Mouse (Mus musculus): ENCODE results near the gene Pabpn1l. TPM values are rescaled to one million over a fixed set of nuclear protein-coding genes. Genes with fewer than 3 reads are reported as not detected.

Gene Pabpn1l
- polyA plus RNA-seq, 1 experiment from 2014 or later = not detected

Small RNA genes within 50 kb of the gene (microRNA-seq; reads per million reads assigned to microRNA genes)
- gene Mir6396 = not detected

Other genes with a start within 250 kb of the Pabpn1l start
- 84.2 and 86.1 TPM in 2 replicates for gene Zc3h18, start 246.1 kb downstream of the Pabpn1l start, polyA plus RNA-seq (2016; fragmentation: Nextera tagmentation; extraction: Ambion mirVana)
- gene Il17c, start 200.7 kb downstream of the Pabpn1l start, polyA plus RNA-seq (2016; fragmentation: Nextera tagmentation; extraction: Ambion mirVana) = 0.28 TPM in 1 of 2 replicates, not detected in the other
- gene Cyba, start 189.8 kb downstream of the Pabpn1l start, polyA plus RNA-seq (2016; fragmentation: Nextera tagmentation; extraction: Ambion mirVana) = 79.8 and 82.8 TPM in 2 replicates
- gene Mvd, start 179.3 kb downstream of the Pabpn1l start, polyA plus RNA-seq (2016; fragmentation: Nextera tagmentation; extraction: Ambion mirVana) = 64.6 and 64.9 TPM in 2 replicates
- gene Snai3, start 162.0 kb downstream of the Pabpn1l start, polyA plus RNA-seq (2016; fragmentation: Nextera tagmentation; extraction: Ambion mirVana) = not detected in 2 replicates
- gene Rnf166, start 146.7 kb downstream of the Pabpn1l start, polyA plus RNA-seq (2016; fragmentation: Nextera tagmentation; extraction: Ambion mirVana) = 33.1 and 41.4 TPM in 2 replicates
- gene Ctu2, start 146.6 kb downstream of the Pabpn1l start, polyA plus RNA-seq (2016; fragmentation: Nextera tagmentation; extraction: Ambion mirVana) = 80.3 and 81.8 TPM in 2 replicates
- gene Piezo1, start 71.4 kb downstream of the Pabpn1l start, polyA plus RNA-seq (2016; fragmentation: Nextera tagmentation; extraction: Ambion mirVana) = 10.7 and 11.8 TPM in 2 replicates
- gene Cdt1, start 54.7 kb downstream of the Pabpn1l start, polyA plus RNA-seq (2016; fragmentation: Nextera tagmentation; extraction: Ambion mirVana) = 68.9 and 75.6 TPM in 2 replicates
- 285 and 308 TPM in 2 replicates for gene Aprt, start 45.8 kb downstream of the Pabpn1l start, polyA plus RNA-seq (2016; fragmentation: Nextera tagmentation; extraction: Ambion mirVana)
- gene Galns, start 11.3 kb downstream of the Pabpn1l start, polyA plus RNA-seq (2016; fragmentation: Nextera tagmentation; extraction: Ambion mirVana) = 4.0 and 5.7 TPM in 2 replicates
- 49.4 and 51.5 TPM in 2 replicates for gene Trappc2l, start 11.1 kb downstream of the Pabpn1l start, polyA plus RNA-seq (2016; fragmentation: Nextera tagmentation; extraction: Ambion mirVana)
- gene Cbfa2t3, start 76.4 kb upstream of the Pabpn1l start, polyA plus RNA-seq (2016; fragmentation: Nextera tagmentation; extraction: Ambion mirVana) = 2.0 and 2.8 TPM in 2 replicates
- 18.6 and 19.2 TPM in 2 replicates for gene Acsf3, start 152.7 kb upstream of the Pabpn1l start, polyA plus RNA-seq (2016; fragmentation: Nextera tagmentation; extraction: Ambion mirVana)
- gene Cdh15, start 225.2 kb upstream of the Pabpn1l start, polyA plus RNA-seq (2016; fragmentation: Nextera tagmentation; extraction: Ambion mirVana) = 1.8 and 6.3 TPM in 2 replicates